Mouse (Mus musculus): ENCODE data around the gene Zfp113.

DNA sequence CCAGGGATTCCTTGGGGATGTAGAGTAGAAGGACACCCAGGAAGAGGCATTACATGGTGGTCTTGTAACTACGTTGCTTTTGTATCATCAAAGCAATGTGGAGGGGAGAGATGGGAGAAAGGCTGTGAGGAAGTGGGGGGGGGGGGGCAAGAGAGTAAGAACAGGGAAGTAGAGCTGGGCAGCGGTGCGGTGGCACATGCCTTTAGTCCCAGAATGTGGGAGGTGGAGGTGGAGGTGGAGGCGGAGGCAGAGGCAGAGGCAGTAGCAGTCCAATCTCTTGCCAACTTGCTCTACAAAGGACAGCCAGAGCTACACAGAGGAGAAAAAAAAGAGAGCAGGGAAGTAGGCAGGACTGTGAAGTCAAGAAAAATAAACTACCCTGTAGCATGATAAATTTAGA is 17.0 kb downstream of the Zfp113 start:
- TF ChIP-seq POLR2AphosphoS2 (IDR thresholded peaks at IDR 0.05; ENCODE audit: low read depth, low read length) = no peak
- TF ChIP-seq CTCF (conservative IDR thresholded peaks at IDR 0.05 in 1 of 2, IDR thresholded peaks at IDR 0.05 in 1 of 2; ENCODE audit: low read depth in 2 of 2, low read length in 2 of 2) = no peak
- no peak for TF ChIP-seq SIN3A (IDR thresholded peaks at IDR 0.05; ENCODE audit: low read length)
- no peak for TF ChIP-seq MAZ (IDR thresholded peaks at IDR 0.05; ENCODE audit: low read depth, low read length)
- no peak for TF ChIP-seq EP300 (IDR thresholded peaks at IDR 0.05; ENCODE audit: low read length)
- no peak for TF ChIP-seq POLR2A (IDR thresholded peaks at IDR 0.05; ENCODE audit: low read depth, low read length)
- no peak for TF ChIP-seq MYC (IDR thresholded peaks at IDR 0.05; ENCODE audit: low read depth, low read length)
- no peak for TF ChIP-seq E2F4 (IDR thresholded peaks at IDR 0.05; ENCODE audit: insufficient replicate concordance, low read depth, low read length)
- TF ChIP-seq RAD21 (IDR thresholded peaks at IDR 0.05; ENCODE audit: low read depth, low read length) = no peak
- no peak for TF ChIP-seq USF2 (conservative IDR thresholded peaks at IDR 0.05; ENCODE audit: low read depth, low read length)
- no peak for TF ChIP-seq BHLHE40 (IDR thresholded peaks at IDR 0.05; ENCODE audit: low read depth, low read length)
- no peak for TF ChIP-seq ZC3H11A (IDR thresholded peaks at IDR 0.05; ENCODE audit: low read depth, low read length)
- no peak for TF ChIP-seq MAX (IDR thresholded peaks at IDR 0.05; ENCODE audit: low read length)
